Mouse (Mus musculus) embryonic stem cell, embryonic (primary cell): ENCODE measurements around the gene Msi2.

Experiments used
- CTCF ChIA-PET, 4 experiments: fragments of 300-600 bp in 2 of 4; fragments of 350-600 bp in 2 of 4; sonication (Branson Sonifier 250); formaldehyde crosslinking; loops; one replicate each; lab custom pipeline; 2022; ENCODE audit warnings: inconsistent platforms in 2 of 4; lab: Charles Lee
- POLR2A ChIA-PET, 4 experiments: fragments of 300-600 bp in 2 of 4; fragments of 350-600 bp in 2 of 4; sonication (Branson Sonifier 250); formaldehyde crosslinking; loops; one replicate each; lab custom pipeline; 2022; ENCODE audit warnings: antibody characterized with exemption in 4 of 4, inconsistent platforms in 1 of 4; lab: Charles Lee

Msi2 gene

DNA sequence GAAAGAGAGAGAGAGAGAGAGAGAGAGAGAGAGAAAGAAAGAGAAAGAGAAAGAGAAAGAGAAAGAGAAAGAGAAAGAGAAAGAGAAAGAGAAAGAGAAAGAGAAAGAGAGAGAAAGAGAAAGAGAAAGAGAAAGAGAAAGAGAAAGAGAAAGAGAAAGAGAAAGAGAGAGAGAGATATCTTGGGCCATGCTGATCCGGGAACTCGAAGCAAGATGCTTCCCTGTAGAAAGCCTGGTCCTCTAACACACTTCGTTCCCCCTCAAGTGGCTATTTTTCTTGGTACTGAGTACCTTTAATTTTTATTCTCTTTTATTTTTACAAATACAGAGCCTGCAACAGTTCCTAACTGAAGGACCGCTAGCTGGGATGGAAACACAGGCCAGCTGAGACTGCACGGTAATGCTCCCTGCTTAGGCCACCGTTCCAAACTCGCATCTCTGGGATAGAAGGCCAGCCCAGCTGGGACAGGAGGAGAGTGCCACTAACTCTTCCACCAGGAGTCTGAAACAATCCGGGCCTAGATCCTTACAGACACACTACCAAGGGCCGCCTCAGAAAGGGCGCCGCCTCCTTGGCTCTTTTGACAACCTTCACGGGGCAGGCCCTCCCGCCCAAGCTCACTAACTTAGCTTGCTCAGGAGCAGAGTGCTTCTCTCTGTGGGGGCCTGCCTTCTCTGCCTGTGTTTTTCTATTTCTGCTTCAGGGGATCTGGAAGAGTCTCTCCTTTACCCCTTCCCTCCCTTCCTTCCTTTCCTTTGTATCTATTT, 25.1 kb downstream of the Msi2 start:
- ChIA-PET POLR2A (no interaction called here), CTCF (interaction anchor here in 1 of 4 experiments (0.9 kb wide), 1 partner anchor 180 kb away, joined by 3 read pairs; no protein-coding TSS in a partner anchor)

DNA sequence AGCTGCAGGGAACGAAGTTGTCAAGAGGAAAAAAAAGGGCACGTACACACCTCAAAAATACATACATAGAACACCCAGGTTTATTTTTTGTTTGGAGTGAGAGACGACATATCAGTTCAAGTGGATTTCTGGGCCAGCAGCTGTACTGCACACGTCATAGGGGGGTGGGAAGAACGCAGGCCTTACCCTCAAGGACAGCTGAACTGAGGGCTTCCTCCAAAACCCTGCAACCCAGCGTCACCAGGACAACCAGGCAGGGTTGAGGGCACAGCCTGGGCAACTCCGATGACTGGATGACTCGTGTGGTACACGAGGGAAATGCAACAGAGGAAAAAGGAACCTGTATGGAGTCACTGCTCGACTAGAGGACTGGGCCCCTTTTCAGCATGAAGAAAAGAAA, 25.9 kb downstream of the Msi2 start:
- ChIA-PET CTCF (no interaction called here), POLR2A (no interaction called here)

DNA sequence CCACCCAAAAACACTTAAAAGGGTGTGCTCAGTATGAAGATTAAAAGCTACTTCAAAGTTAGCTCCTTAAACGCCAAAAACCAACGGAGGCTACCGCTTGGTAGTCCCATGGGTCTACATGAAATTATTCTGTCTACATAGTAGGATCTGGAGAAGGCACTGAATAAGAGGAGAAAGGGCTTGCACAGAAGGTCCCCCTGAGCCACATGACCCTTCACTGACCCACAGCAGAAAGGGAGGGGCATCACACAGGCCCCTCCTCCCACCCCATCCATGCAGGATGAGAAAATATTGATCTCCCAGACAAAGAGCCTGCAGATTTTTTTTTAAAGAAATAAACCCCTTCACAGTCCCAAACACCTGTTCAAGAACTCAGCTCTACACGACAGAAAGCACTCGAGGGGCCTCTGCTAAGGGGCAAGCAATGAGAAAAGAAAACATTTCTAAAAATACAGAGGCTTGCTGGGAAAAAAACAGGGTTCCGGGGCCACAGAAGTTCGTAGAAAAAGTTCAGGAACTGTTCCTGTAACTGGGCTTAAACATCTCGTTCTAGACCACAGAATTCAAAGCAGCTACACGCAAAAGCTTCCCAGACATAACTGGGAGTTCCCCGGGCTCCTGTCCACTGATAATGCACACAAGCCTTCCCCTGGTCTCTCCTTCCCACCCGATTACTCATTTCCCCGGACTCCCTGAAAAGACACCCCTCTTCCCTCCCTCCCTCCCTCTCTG, 27.6 kb downstream of the Msi2 start:
- ChIA-PET POLR2A (interaction anchor here (0.7 to 3.3 kb wide), 48 partner anchors 9 to 313 kb away, joined by 3 to 26 read pairs (median 4); partner anchors contain the start of gene Msi2 (in 2 of the 4)), CTCF (interaction anchor here in 3 of 4 experiments (0.6 to 1.2 kb wide), 3 partner anchors 37 to 249 kb away, joined by 3 read pairs; no protein-coding TSS in a partner anchor)

DNA sequence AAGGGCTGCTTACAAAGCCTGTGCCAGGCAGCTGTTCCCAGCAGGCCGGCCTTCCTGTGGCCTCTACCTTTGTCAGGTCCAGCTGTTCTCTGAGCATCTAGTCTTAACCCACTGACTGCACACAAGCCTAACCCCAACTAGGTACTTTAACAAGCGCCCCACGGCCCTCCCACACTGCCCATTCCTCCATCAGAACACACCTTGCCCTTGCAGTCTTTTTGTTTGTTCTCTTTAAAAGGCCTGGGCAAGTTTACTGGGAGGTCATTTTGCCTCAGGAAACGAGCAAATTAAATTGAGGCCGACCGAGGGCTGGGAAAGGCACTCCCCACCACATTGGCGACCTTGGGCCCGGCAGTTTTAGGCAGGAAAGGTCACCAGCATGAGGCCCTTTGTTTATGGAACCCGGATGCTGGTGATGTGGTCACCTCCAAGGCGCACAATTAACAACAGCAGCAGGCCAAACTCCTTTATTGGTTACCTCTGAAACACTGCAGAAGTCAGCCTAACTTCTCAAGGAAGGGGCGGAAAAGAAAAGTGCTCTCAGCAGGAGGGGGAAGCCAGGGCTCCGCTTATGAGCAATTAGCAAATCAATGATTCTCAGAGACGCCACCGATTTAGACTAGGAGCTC, 28.4 kb downstream of the Msi2 start:
- ChIA-PET CTCF (interaction anchor here (0.6 to 1.2 kb wide), 4 partner anchors 38 to 248 kb away, joined by 3 read pairs; no protein-coding TSS in a partner anchor), POLR2A (interaction anchor here (0.5 to 3.4 kb wide), 56 partner anchors 8 to 620 kb away, joined by 3 to 26 read pairs (median 4); partner anchors contain the start of gene Msi2 (in 2 of the 4))

DNA sequence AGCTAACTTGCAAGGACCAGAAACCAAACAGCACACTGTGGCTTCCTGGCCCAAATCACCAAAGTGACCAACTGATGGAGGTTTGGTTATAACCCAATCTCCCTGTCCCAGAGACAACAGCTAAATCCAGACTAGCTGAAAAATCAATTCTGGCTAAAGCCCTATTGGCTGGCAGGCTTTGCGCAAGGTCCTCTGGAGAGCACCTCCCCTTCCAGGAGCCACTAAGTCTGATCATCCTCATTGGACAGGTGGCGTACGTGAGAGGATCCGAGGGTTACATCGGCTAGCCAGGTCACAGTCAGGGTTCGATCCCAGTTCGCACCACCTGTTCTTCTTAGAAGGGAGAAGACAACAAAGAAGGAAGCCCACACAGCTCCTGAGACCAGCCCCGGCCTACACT, 29.7 kb downstream of the Msi2 start:
- ChIA-PET POLR2A (interaction anchor here in 3 of 4 experiments (0.7 to 3.4 kb wide), 12 partner anchors 12 to 124 kb away, joined by 3 to 26 read pairs (median 8); partner anchors contain the start of gene Msi2 (in 1 of the 3)), CTCF (interaction anchor here in 1 of 4 experiments (0.6 kb wide), 1 partner anchor 264 kb away, joined by 3 read pairs; no protein-coding TSS in a partner anchor)

DNA sequence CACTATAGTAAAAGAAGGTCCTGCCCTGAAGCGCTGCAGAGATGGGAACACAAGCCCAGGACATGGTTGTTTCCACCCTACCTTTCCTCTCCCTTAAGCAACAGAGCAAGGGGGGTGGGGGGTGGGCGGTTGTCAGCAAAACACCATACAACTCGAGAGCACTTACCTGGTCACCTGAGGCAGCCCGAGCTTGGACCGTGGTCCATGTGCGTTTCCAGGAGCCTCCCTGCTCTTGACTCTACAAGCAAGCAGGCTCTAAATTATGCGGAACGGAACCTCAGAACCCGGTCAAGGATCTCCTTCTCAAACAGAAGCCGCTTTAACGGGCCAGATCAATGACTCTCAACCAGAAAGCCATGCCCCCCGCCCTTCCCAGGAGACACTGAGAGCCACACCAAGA, 30.6 kb downstream of the Msi2 start:
- POLR2A ChIA-PET: interaction anchor here in 3 of 4 experiments (0.6 to 3.4 kb wide), 9 partner anchors 9 to 87 kb away, joined by 3 to 14 read pairs (median 4); no protein-coding TSS in a partner anchor

DNA sequence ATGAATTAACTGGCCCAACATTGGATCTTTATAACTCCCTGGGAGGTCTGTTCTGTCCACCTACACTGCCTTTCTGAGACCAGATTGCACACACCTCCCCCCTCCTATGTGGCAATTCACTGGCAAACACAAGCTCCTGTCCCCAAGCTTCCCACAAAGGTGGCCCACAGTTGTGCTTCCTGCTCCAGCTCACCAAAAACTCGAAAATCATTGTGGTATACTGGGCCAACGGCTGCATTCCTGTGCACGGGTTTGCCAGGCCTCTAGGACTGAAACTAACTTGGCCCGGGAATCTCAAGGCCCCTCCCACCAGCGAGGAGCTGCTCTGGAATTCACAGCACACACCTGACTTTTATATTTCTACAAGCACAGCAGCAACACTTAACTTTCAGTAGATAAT, 31.3 kb downstream of the Msi2 start:
- POLR2A ChIA-PET: interaction anchor here in 3 of 4 experiments (0.6 to 3.4 kb wide), 16 partner anchors 9 to 391 kb away, joined by 3 to 14 read pairs (median 3); no protein-coding TSS in a partner anchor
- CTCF ChIA-PET: interaction anchor here in 2 of 4 experiments (0.6 to 0.7 kb wide), 2 partner anchors 175 to 490 kb away, joined by 3 read pairs; no protein-coding TSS in a partner anchor

More for the DNA sequence above, 30.6 kb downstream of the Msi2 start:
- CTCF ChIA-PET: interaction anchor here in 1 of 4 experiments (0.7 kb wide), 1 partner anchor 175 kb away, joined by 3 read pairs; no protein-coding TSS in a partner anchor

DNA sequence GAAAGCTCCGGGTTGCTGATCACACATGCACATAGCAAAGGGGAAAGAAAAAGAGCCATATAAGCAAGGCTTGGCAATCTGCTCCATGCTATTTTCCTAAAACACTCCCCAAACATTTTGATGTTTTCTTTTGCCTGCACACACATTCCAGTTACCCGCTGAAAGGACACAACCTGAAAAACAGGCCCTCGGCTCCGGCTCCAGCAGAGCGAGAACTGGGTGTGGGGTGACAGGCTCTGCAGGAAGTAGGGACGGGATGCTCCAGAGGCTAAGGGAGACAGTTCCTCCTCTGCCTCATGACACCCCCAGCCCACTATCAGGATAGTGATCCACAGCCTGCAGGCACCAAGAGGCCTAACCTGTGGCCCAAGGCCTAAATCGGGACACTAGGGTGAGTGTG, 32.3 kb downstream of the Msi2 start:
- CTCF ChIA-PET: interaction anchor here in 1 of 4 experiments (0.5 kb wide), 1 partner anchor 12 kb away, joined by 3 read pairs; no protein-coding TSS in a partner anchor
- POLR2A ChIA-PET: interaction anchor here in 2 of 4 experiments (0.5 to 3.4 kb wide), 8 partner anchors 12 to 153 kb away, joined by 3 to 14 read pairs (median 4); partner anchors contain the start of gene Msi2 (in 1 of the 2)

DNA sequence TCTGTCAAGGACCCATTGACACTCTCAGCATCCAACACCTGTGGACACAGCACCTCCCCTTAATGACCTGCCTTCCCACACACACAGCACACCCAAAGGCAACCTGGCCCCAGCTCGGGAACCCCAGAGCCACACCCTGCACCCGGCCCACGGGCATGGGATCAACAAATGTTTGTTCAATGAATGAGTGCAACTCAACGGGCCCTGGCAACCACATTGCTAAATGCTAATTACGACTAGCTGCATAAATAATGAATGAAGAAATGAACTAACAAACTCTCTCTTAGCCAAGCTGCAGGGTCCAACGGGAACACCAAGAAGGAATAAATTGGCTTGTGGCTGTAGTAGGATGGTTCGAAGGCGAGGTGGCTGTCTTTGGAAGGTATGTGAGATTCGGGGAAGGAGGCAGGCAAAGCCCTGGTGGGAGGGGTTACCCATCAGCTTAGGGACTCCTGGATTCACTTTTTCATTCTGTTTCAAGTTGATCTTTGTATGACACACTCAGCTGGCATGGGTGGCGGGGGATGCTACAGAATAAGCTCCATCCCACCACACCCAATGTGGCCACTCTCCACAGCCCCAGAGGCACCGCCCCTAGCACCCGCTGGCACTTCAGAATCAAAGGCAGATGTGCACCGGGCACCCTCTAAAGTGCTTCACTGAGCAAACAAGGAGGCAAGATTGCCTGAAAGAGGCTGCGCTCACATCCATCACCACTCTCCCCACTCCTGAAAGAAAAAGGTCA, 35.1 kb downstream of the Msi2 start:
- CTCF ChIA-PET: no interaction called here
- POLR2A ChIA-PET: interaction anchor here in 3 of 4 experiments (0.5 to 2.2 kb wide), 17 partner anchors 7 to 264 kb away, joined by 3 to 7 read pairs (median 4); no protein-coding TSS in a partner anchor

DNA sequence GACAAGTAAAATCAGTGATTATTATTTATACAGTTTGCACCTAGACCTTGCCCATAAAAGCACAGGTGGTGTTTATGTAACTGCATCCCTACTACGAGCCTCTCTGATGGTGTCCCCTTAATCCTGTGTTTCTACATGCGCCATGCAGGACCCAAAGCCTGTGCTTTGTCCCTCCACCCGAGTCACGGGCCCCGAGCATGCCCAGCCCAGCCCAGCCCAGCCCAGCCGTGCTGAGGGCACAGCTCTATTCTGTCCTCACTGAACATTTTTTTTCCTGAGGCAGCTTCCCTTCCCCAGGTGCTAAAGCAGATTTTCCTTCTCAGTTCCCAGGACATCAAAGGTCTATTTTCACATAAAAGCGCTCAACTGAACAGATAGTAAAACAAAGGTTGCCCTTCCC, 41.0 kb downstream of the Msi2 start:
- ChIA-PET CTCF (no interaction called here), POLR2A (interaction anchor here in 2 of 4 experiments (0.5 to 3.7 kb wide), 4 partner anchors 9 to 39 kb away, joined by 3 to 13 read pairs (median 3); no protein-coding TSS in a partner anchor)

DNA sequence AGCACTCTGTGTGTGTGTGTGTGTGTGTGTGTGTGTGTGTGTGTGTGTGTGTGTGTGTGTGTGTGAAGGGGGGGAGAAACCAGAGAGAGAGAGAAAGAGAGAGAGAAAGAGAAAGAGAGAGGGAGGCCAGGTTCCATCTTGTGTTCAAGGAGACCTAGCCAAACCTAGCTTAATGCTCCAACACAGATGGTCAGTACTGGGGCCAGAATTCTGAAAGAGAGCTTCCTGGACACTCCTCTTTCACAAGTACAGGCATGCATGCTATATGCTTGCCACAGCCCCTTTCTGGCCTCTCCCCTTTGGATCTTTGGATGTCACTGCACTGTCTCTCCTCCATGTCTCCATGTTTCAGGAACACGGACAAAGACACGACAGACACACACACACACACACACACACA, 41.7 kb downstream of the Msi2 start:
- POLR2A ChIA-PET: interaction anchor here (0.7 to 3.7 kb wide), 11 partner anchors 7 to 651 kb away, joined by 3 to 24 read pairs (median 5); no protein-coding TSS in a partner anchor

DNA sequence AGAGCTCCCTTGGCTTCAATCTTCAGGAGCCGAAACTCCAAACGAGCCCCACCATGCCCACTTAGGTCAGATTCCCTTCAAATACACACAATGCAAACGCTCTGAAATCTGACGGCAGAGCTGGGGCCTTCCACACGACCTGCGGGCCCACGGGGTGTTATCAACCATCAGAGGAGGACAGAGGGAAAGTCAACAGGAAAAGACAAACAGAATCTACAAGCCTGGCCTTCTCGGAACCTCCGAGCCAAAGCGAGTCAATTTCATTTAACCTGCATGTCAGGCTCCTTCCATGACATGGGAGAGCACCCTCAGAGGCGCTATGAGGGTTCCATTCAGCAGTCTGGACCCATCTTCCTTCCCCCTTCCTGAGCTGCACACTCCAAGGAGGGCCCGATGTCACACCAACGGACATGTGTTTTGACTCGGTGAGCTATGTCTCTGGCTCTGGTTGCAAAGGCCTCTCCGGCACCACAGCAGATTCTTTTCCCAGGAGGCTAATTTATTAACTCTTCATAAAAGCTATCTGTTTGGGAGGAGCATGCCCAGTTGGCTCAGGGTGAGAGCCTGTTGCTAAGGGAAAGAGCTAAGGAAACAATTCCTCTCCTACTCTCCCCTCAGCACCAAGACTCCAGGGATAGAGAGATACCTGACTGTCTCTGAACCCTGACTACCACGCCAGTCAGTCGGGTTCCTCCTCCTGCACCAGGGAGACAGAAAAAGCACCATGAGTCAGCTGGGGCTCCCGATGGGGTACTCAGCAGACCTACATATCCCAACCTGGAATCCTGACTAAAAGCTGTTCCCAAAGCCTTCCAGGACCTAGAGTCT, 42.6 kb downstream of the Msi2 start:
- CTCF ChIA-PET: interaction anchor here in 3 of 4 experiments (0.6 to 1.2 kb wide), 5 partner anchors 9 to 648 kb away, joined by 3 to 4 read pairs (median 3); no protein-coding TSS in a partner anchor
- POLR2A ChIA-PET: interaction anchor here (0.6 to 3.7 kb wide), 25 partner anchors 8 to 650 kb away, joined by 3 to 24 read pairs (median 4); no protein-coding TSS in a partner anchor

More for the DNA sequence above, 41.7 kb downstream of the Msi2 start:
- CTCF ChIA-PET: interaction anchor here in 3 of 4 experiments (0.6 to 1.2 kb wide), 4 partner anchors 10 to 395 kb away, joined by 3 to 6 read pairs (median 4); no protein-coding TSS in a partner anchor

DNA sequence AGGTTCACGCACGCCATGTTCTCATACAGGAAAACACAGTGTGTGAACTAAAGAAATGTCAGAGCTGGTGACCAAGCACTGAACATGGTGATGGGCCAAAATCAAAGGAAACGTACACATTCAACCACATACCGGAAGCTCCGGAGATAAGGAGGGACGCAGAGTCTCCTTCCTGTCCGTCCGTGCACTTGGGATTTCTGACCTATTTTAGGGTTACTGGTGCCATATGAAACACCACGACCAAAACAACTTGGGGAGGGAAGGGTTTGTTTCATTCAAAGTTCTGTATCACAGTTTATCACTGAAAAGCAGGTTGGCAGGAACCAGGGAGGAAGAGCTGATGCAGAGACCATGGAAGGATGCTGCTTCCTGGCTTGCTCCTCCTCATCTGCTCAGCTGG, 44.2 kb downstream of the Msi2 start:
- POLR2A ChIA-PET: interaction anchor here in 2 of 4 experiments (0.6 to 2.6 kb wide), 11 partner anchors 8 to 159 kb away, joined by 3 to 24 read pairs (median 4); no protein-coding TSS in a partner anchor
- CTCF ChIA-PET: interaction anchor here in 2 of 4 experiments (0.6 to 0.7 kb wide), 3 partner anchors 12 to 177 kb away, joined by 3 to 5 read pairs (median 4); no protein-coding TSS in a partner anchor

DNA sequence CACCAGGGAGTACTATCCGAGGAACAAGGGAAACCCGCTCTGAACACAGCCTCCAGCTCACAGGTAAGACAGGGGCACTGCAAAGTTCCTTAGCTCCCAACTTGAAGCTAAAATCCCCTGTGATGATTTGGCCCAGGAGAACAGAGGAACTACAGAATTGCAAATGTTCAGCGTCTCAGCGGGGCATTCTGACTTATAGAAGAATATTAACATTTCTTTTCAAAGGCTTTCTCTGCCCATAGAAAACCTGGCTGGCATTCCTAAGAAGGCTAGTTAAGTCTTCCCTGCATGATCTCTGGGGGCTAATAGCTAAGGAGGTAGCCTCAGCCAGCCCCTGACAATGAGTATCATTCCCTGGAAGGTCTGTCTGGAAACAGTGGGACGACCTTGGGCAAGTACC, 47.4 kb downstream of the Msi2 start:
- ChIA-PET POLR2A (interaction anchor here (0.6 to 2.7 kb wide), 22 partner anchors 11 to 212 kb away, joined by 3 to 17 read pairs (median 3); partner anchors contain the start of gene Msi2 (in 1 of the 4)), CTCF (interaction anchor here in 1 of 4 experiments (1.5 kb wide), 1 partner anchor 373 kb away, joined by 3 read pairs; no protein-coding TSS in a partner anchor)

DNA sequence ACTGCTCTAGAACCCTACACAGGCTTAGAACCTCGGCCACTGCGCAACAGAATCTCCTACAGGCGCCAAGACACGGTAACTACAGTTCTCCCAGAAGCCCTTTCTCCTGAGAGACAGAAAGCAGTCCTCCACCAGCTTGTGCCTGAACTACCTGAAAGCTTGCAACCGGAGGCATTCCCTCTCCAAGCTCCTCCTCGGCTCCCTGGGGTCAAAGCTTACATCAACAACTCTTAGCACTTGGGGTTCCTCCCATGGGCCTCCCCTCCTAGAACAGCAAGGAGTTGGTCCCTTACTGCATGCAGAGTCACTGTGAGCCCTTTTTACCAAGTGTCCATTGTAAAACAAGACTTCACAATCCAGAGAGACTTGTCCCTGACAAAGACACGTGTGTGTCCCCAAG, 49.2 kb downstream of the Msi2 start:
- POLR2A ChIA-PET: interaction anchor here in 3 of 4 experiments (0.8 to 1.5 kb wide), 5 partner anchors 12 to 49 kb away, joined by 3 to 4 read pairs (median 4); partner anchors contain the start of gene Msi2 (in 1 of the 3)
- CTCF ChIA-PET: interaction anchor here in 1 of 4 experiments (1.0 kb wide), 1 partner anchor 24 kb away, joined by 3 read pairs; no protein-coding TSS in a partner anchor
